Mouse (Mus musculus): ENCODE results near the gene Flot1.
A peak's percentile ranks its signal among the peaks of the same experiment; 100 is the strongest.

The Flot1 gene

GRCm38 (mm10) chr17:35812307-35812706, 10.7 kb upstream of the Flot1 start:
- no peak for DNase-seq

GRCm38 (mm10) chr17:35812736-35813135, 10.3 kb upstream of the Flot1 start:
- DNase-seq: no peak

GRCm38 (mm10) chr17:35813245-35813647, 9.8 kb upstream of the Flot1 start:
- DNase-seq: peak; percentile 97

- no peak for DNase-seq
These were observed 9.4 kb upstream of the Flot1 start for GRCm38 (mm10) chr17:35813653-35814052.

- DNase-seq: peak; percentile 76
These were observed 8.4 kb upstream of the Flot1 start for GRCm38 (mm10) chr17:35814678-35815077.

- DNase-seq: no peak
These were observed 7.2 kb upstream of the Flot1 start for GRCm38 (mm10) chr17:35815836-35816235.

- DNase-seq: no peak
These were observed 6.3 kb upstream of the Flot1 start for GRCm38 (mm10) chr17:35816686-35817085.

- DNase-seq: peak; percentile 38
These were observed 5.8 kb upstream of the Flot1 start for GRCm38 (mm10) chr17:35817226-35817625.

GRCm38 (mm10) chr17:35820111-35820510, 2.9 kb upstream of the Flot1 start:
- no peak for DNase-seq

GRCm38 (mm10) chr17:35821439-35822430, 1.3 kb upstream of the Flot1 start, which contains the start of gene Ier3:
Gene Ier3 (plus strand): TSS chr17:35821684.
- peak; percentile 92 for DNase-seq

- DNase-seq: no peak
These were observed 466 bp upstream of the Flot1 start for GRCm38 (mm10) chr17:35822564-35822963.

- no peak for DNase-seq
These were observed 1.4 kb downstream of the Flot1 start for GRCm38 (mm10) chr17:35824402-35824801.

- DNase-seq: no peak
These were observed 2.2 kb downstream of the Flot1 start for GRCm38 (mm10) chr17:35825109-35825850.

- peak; percentile 89 for DNase-seq
These were observed 6.7 kb downstream of the Flot1 start for GRCm38 (mm10) chr17:35829737-35830136.

- no peak for DNase-seq
These were observed 9.6 kb downstream of the Flot1 start for GRCm38 (mm10) chr17:35832400-35833238.

GRCm38 (mm10) chr17:35833239-35833751, 10.3 kb downstream of the Flot1 start:
- no peak for DNase-seq

GRCm38 (mm10) chr17:35833894-35834293, 10.9 kb downstream of the Flot1 start:
- DNase-seq: no peak

- peak; percentile 16 for DNase-seq
These were observed 11.8 kb downstream of the Flot1 start for GRCm38 (mm10) chr17:35834696-35835422.

GRCm38 (mm10) chr17:35835424-35836140, 12.6 kb downstream of the Flot1 start:
- peak; percentile 33 for DNase-seq

- peak; percentile 91 for DNase-seq
These were observed 13.3 kb downstream of the Flot1 start for GRCm38 (mm10) chr17:35836178-35836965.
